Mouse (Mus musculus) megakaryocyte progenitor cell, adult 5-6 weeks (primary cell): ENCODE results near the gene Pou2f3. TPM values are rescaled to one million over a fixed set of nuclear protein-coding genes. Genes with fewer than 3 reads are reported as not detected.

Source experiments
- ATAC-seq: replicated peaks from 2 replicates; pipeline ENCODE4 v1.8.0; 2016; ENCODE audit warnings: mild to moderate bottlenecking, moderate TSS enrichment, inconsistent platforms; ENCODE audit not compliant: poor library complexity
- total RNA-seq, 2 experiments: library from RNA; stranded (forward) in 1 of 2; stranded (reverse) in 1 of 2; fragments of 157-497, 149-512 nt in 1 of 2; fragments of 200-1000 nt in 1 of 2; gene quantifications; 2 replicates each; pipeline versions ENCODE4 v1.2.3 to v1.2.4; 2015 to 2017

The Pou2f3 gene
- total RNA-seq, 2 experiments from 2014 or later = not detected

DNA sequence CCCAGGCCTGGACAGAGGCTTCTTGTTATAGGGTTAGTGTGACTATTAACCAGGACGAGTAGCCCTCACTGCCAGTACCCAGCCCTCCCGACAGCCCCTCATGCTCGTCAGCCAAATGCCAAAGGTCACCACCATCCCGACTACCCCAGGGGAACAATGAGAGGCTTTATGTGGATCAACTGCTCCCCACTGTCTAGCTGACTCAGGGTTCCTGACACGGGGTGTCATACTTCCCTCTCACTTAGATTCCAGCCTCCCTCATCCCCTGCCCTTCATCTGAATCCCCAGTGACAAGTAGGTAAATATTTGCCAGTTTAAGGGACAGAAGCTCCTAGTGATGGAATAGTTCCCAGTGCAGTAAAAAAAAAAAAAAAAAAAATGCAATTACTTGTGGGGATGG lies 22.1 kb upstream of the Pou2f3 start:
- ATAC-seq = no peak

DNA sequence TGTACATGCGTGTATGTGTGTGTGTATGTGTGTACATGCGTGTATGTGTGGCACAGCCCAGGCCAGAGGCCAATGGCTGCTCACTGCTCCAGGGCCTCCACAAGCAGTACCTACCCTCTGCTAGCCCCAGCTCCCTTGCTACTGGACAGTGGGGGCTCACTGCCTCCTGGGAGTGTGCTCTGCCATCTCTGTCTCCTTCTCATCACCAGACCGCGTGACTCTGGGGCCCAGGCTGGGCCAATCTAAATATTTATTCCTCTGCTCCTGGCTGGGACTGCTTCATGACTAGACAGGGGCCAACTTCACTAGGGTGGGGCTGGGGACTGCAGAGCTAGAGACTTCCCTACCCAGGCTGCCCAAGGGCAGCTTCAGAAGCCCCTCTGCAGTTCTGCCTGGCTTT lies 21.6 kb upstream of the Pou2f3 start:
- ATAC-seq = no peak

DNA sequence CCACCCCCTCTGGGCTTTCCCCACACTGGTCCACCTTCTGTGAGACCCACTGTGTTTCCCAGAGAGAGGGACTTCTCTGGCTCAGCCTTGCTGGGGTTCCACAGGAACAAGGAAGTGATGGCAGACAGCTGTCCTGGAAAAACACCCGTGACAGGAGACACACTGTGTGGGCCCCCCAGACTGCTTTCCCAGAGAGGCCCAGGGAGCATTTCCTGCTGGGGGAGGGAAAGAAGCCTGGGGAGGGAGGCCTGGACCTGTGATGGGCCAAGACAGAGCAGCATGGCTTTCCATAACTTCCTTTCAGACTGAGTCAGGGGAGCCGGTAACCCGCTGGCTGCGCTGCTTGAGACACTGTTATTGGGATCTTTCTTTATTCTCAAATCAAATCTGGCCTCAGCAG lies 20.7 kb upstream of the Pou2f3 start:
- ATAC-seq = no peak

DNA sequence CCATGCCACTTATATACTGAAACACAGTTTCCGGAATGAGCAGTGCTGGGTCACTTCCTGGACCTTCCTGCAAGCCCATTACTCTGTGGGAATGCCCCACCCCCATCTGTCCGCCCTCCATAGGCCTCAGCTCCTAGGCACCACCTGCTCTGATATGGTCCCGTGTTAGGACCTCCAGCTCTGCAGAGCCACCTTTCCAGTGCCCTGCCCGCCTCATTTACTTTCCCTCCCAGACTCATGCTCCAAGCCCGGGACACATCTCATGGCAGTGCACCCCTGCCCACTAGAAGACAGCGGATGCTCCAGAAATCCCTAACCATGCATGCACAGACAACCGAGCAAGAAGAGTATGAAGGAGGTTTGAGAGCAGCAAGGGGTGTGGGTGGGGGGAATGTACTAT lies 19.8 kb upstream of the Pou2f3 start:
- ATAC-seq = no peak

DNA sequence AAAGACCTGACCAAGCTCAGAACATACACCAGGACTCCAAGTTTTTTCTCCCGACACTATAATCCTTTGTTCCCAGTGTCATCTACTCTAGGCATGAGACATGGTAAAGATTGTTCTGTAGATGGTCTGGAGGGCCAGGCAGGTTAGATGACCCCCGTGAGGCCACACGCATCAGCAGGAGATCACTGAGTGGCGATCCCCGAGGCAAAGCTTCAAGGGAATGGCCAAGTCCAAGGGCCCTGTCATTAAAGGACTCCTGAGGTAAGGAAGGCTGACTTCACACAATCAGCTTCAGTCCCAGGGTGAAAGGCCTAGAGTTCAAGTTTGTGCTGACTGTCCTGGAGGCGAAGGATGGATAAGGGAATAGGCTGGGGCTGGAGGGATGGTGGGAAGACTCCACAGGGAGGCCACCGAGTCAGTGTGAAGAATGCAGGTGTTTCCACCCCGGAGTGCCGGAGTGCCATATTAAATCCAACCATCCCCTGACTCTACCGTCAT lies 19.3 kb upstream of the Pou2f3 start:
- ATAC-seq = no peak

DNA sequence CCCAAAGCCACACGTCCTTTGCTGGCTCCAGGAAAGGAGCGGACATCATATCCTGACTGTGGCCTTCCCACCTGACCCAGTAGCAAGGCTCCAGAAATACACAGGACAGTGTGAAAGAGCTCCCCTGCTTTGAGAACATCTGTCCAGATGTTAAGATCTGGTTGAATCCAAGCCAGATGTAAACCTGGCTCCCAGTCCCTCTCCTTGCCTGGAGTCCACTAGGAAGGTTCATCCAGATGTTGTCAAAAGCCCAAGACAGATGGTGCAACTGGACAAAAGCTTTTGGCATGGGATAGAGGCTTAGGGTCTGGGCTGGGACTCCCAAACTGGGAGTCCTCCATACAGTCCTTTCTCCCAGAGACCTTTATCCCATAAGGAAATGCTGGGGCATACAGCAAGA lies 18.6 kb upstream of the Pou2f3 start:
- no peak for ATAC-seq

DNA sequence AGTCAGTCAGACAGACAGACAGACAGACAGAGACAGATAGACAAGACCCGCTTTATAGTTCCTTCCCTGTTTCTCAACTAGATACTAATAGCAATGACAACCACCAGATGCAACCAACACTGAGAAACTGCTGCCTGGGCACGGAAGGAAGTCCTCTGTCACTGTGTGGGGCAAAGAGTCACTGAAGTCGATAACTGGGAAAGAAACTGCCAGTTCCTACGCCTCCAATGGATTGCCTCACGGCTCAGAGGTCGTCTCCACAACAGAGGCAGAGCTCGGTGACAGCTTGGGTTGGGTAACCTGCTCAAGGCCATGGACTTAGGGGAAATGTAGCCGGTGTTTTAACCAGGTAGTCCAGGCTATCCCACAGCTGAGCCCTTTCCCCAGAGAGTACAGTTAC lies 17.5 kb upstream of the Pou2f3 start:
- ATAC-seq = peak; percentile 82

DNA sequence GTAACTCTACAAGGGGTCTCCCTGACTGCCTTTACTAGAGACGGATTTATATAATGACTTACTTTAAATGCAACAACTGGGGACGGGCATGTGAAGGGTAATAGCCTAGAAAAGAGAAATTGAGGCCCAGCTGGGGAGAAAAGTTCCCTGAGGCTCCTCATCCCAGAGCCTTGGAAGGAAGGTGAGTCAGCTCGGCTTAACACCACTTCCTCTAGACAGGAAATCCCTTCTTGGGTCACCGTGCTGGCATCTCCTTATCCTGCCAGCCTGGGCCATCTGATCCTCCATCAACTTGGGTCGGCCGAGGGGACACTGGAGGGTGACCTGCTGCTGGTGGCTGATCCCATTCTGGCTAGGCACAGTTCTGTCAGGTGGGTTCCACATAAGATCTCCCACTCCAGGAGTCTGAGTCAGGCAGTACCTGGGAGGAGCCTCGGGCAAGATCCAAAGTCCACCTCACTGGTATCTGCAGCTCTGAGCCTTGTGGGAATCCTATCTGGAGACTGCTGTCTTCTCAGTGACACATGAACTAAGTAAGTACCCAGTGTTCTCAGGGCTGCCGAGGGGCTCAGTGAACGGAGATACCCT lies 16.5 kb upstream of the Pou2f3 start:
- ATAC-seq = no peak

DNA sequence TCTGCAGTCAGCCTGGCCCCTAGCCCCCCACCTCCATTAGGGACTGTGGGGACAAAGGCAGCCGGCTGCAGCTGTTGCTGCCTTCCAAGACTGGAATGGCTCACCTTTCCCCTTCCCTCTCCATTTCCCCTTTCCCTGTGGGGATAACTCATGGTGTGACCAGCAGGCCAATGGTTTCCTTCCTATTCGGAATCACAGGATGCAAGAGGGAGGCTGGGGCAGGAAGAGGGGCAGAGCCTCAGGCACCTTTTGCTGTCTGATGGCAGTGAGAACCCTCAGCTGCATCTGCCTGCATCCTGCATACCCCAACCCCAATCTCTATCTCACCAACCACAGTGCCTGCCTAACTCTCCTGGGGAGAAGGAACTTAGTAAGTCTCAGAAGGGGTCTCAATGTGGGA lies 15.3 kb upstream of the Pou2f3 start:
- ATAC-seq = no peak

DNA sequence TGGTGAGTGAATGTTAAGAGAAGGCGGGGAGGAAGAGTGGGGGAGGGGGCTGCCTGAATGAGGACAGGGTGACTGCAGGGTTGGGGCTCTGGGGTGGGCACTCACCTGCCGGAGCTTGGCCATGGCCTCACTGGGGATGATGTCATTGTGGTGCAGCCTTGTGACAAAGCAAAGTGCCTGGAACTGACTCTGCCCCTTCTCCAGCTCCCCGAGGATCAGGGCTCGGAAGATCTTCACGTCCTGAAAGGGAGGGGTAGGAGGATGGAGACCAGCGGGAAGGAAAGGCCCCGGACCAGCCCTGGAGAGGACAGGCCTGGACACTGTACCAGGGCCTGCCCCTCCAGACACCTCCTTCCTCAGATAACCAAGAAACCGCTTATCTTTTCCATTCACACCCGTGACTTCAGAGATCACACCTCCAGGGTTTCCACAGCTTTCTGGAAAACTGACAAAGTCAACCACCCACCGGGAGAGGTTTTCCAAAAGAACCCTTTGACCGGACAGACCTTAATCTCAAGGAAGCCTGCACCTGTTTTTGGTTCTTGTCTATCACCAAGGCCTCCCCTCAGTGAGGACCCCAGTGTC lies 14.7 kb upstream of the Pou2f3 start:
- ATAC-seq = no peak

DNA sequence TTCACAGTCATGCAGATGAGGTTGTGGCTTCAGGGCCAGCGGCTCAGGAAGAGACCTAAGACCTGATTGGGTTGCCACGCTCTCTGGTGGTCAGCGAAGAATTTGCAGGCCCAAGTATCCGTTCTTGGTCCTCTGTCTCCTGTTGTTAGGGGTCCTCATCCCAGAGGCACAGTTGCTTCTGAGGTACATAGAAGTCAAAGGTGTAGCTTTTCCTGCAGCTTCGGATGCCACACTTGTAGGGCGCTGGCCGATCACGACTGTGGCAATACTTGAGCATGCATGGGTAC lies 12.2 kb upstream of the Pou2f3 start:
- no peak for ATAC-seq

DNA sequence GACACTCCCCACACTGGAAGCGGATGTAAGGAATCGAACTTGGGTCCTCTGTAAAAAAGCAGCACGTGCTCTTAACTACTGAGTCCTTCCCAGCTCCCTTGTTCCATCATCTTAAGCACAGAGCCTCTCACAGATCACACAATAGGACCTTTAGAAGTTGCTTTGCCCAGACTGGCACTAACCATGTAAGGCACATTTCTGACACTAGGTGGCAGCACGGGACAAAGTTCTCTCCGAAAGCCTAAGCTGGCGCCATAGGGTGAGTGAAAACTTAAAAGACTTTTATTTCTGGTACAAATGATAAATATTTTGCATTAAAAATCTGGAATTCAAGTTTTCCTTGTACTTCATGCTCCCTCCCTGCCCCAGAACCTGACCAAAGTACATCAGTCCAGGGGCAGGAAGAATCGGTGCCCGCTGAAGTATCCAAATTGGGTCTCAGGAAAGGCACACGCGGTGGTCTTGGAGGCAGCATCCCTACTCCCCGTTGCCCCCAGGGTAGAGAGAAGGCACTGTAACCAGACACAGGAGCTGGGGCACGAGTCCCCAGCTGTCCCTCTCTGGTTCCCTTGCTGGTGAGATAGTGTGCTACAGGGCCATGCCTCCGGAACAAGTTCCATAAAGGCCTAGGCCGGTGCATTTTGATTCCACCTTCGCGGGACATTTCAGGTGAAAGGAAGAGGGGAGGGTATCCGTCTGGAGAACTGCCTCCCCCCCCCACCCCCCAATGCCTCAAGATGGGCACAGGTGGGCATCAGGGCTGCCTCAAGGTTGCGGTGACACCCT lies 11.7 kb upstream of the Pou2f3 start:
- ATAC-seq = peak; percentile 89

DNA sequence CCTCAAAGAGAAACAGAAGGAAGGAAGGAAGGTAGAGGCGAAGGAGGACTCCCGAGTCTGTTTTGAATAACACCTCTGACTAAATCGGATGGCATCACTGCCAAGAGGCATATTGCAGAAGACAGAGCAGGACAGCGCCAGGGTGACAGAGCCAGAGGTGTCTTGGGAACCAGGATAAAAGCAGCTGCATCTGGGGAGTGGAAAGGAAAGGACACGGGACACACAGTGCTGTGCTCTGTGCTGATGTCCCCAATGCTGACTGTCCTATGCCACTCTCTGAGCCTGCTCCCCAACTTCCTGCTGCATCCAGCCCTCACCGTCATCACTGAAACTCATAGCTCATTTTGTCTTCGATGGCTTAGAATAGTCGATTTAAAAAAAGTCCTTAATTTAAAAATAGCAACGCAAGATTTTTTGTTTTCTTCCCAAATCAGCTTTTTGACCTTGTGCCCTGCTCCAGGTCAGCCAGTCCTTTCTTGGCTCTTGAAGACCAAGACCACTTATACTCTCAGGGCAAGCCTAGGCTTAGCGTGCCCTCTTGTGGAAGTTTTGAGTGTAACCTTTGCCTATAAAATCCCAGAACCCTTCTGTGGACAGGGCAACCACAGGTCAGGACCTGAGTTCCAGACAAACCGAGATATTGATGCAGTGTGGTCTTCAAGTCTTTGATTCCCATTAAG lies 742 bp upstream of the Pou2f3 start:
- peak; percentile 78 for ATAC-seq

DNA sequence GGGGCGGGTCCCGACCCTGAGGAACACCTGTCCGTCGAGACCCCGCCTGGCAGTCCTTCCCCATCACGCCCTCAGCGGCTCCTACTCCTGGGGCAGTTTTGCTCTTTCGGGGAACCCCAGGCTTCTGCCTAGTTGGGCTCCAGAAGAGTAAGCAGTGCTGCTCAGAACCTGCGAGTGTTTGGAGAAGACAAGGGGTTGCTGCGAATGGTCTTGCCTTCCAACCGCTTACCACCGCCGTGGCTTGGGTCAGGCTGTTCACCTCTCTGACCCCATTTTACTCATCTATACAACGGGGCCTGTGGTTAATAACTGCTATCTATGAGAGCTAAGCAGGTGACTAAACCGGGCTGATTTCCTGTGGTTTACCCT lies 4.2 kb downstream of the Pou2f3 start:
- no peak for ATAC-seq

DNA sequence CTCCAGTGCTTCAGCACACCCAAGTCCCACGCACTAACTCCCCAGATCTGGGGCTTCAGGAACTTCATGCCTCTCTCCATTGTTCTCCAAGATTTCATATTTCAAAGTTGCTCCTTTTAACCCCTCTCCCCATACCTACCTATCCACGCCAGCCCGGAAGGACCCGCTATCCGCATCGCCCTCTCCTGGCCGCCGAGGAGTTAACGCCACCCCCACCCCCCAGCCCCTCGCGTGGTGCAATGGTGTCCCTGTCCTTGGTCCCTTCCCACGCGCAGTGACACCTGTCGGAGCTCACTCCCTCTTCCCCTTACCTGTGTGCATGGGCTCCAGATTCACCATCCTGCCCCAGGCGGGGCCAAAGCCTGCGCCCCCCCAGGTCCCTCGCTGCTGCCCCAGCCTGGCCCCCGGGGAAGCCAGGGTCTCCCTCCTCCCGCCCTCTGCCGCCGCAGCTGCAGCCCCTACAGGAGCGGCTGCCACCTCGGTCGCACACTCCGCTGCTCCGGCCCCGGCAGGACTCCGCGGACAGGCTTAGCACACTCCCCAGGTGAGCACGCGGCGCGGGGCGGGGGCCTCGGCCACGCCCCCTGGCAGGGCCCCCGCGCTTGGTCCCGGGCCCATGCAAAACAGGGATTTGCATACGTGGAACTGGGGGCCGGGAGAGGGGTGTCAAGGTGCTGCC lies 4.7 kb downstream of the Pou2f3 start:
- no peak for ATAC-seq

DNA sequence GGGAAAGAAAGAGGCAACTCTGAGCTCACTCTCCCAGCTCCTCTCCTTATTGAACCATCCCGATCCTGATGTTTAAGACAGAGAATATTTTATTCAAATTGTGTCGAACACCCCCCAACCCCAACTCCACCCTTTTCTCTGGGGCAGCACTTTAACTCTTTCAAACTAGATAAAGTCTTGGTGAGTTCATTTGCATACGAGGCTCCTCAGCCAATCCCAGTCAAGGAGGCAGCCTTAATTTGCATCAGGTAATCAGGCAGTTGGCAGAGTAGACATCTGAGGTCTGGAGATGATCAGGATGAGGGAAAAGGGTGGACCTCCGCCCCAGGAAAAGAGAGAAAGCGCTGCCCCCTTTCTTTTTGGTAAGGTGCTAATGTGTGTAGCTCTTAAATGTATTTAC lies 10.0 kb downstream of the Pou2f3 start:
- ATAC-seq = peak; percentile 69

DNA sequence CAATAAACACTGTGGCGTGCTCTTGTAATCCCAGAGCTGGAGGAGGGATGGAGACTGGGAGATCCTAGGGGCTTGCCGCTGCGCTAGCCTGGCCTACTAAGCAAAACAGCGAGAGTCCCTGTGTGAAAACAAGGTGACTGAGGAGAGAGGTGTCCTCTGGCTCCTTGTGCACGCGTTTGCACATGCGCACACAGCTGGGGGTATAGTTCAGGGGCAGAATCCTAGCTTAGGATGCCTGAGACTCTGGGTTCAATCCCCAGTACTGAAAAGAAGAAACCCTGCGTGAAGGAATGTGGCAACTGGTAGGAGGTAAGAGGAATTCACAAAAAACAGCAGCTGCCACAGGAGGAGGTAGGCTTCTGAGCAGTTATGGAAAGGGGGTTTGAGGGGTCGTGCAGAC lies 16.2 kb downstream of the Pou2f3 start:
- no peak for ATAC-seq

DNA sequence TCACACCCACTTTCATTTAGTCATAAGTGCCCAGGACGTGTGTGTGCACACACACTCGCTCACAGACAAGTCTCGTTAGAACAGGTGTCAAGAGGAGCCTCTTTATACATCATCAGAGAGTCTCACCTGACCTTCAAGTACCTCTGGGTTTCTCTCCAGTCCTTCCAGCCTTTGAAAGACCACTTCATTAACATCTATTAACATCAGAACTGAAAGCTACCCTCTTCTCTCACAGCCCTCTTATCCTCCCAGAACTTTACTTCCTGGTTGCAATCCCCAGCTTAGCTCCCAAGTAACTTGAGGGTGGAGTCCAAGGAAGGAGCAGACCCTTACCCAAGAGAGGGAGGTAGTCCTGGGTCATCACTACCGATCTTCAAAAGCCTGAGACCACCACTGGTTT lies 18.6 kb downstream of the Pou2f3 start:
- ATAC-seq = no peak

DNA sequence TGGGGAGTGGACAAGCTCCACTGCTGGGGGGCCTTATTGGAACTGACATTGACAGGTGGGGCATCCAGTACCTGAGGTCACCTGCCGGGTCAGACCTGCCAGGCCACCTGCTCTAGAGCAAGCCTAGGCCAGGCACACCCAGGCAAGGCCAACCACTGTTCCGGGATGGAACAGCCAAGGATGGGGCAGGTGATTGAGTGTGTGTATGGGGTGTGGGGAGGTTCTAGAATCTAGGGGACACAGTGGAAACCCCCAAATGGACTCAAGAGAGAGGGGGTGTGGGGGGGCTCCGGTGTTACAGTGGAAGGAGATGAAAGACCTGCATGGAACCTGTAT lies 21.2 kb downstream of the Pou2f3 start:
- no peak for ATAC-seq

DNA sequence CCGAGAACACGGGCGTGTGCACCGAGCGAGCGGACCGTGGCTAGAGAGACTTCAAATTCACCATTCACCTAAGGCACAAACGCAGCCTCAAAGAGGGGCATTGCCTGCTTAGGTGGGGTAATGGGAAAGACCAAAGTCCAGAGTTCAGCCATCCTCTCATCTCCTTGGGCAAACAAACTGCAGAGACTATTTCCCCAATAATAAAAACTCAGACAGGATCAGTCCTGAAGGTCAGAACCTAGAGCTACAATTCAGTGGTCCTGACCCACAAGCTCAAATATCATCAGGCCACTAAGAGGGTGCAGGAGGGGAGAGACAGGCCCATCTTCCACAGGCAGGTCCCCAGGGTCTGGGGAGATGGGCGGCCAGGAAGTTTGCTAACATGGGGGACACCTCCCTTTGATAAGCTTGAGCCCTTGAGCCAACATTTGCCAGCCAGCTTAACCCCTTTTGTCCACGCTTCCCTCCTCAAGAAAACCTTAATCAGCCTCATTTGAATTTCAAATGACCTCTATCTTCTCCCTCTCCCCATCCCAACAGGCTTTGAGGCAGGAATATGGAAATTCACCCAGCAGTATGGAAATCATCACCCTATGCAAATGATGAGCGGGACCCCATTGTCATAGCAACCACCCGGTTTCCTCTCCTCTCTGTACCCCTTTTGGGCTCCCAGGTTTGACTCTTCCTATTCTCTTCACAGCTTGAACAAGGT lies 21.7 kb downstream of the Pou2f3 start:
- ATAC-seq = no peak

DNA sequence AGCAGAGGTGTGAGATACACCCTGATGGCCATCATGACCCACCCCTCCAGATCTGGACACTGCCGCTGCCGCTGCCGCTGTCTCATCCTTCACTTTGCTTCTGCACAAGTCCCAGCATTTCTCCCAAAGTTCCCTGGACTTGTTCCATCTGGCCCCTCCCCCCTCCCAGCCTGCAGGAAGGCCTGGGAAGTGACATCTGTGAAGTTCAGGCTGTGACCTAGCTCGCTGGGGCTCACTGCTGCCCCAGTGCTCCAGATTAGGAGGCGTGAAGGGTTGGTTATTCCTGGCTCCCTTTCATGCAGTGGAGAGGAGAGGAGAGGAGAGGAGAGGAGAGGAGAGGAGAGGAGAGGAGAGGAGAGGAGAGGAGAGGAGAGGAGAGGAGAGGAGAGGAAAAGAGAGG lies 30.6 kb downstream of the Pou2f3 start:
- ATAC-seq = no peak
